Mouse (Mus musculus): Measurements from ENCODE around the gene Lig3. TPM values are rescaled to one million over a fixed set of nuclear protein-coding genes. Genes with fewer than 3 reads are reported as not detected.

Lig3 gene
- total and polyA plus RNA-seq, 3 experiments, result 45.2 to 101 (median 45.7) TPM

GRCm38 (mm10) chr11:82820788-82821456 is 40.0 kb downstream of the Lig3 start:
- TF ChIP-seq UBTF (IDR thresholded peaks at IDR 0.05; ENCODE audit: low read depth, low read length) (no peak), MAZ (IDR thresholded peaks at IDR 0.05; ENCODE audit: low read depth, low read length) (no peak), RCOR1 (conservative IDR thresholded peaks at IDR 0.05; ENCODE audit: low read depth, low read length) (no peak), PAX5 (IDR thresholded peaks at IDR 0.05; ENCODE audit: low read length) (no peak), IRF4 (IDR thresholded peaks at IDR 0.05; ENCODE audit: low read depth, low read length) (no peak), MAX (IDR thresholded peaks at IDR 0.05; ENCODE audit: low read length) (no peak), CTCF (conservative IDR thresholded peaks at IDR 0.05 in 1 of 2, IDR thresholded peaks at IDR 0.05 in 1 of 2; ENCODE audit: low read depth in 2 of 2, low read length in 2 of 2) (no peak), NRF1 (IDR thresholded peaks at IDR 0.05; ENCODE audit: low read depth, low read length) (no peak), TCF12 (IDR thresholded peaks at IDR 0.05; ENCODE audit: low read depth, low read length) (no peak), JUN (IDR thresholded peaks at IDR 0.05; ENCODE audit: insufficient read depth, low read depth, low read length) (no peak), GABPA (IDR thresholded peaks at IDR 0.05; ENCODE audit: insufficient replicate concordance, low read depth, low read length) (no peak)
- no peaks in the 10 kb centered on the region for H3K4me1 ChIP-seq (ENCODE audit: control insufficient read depth in 1 of 2, insufficient read depth in 2 of 2)
- DNase-seq (ENCODE audit: extremely low read depth), result no peak
- no peaks in the 10 kb centered on the region for H3K79me2 ChIP-seq (replicated peaks; ENCODE audit: control insufficient read depth, extremely low read depth, insufficient read depth, poor library complexity, severe bottlenecking)
- H3K9ac ChIP-seq (ENCODE audit: insufficient read depth, low read depth), result no peak overlapping the region
- no peaks in the 10 kb centered on the region for H3K9me3 ChIP-seq (replicated peaks; ENCODE audit: low read length)
- H3K27me3 ChIP-seq (replicated peaks), result no peaks in the 10 kb centered on the region
- no peak overlapping the region for H3K4me2 ChIP-seq (ENCODE audit: insufficient read depth, low read depth, poor library complexity, severe bottlenecking)
- dilution Hi-C loops (cut with MboI; ENCODE audit: extremely low pct_ligation_motif_present, extremely low pct_unique_long_range_greater_than_20kb, low sequenced_read_pairs) (no loop called here), in situ Hi-C loops (cut with MboI; ENCODE audit: low pct_ligation_motif_present, low pct_unique_long_range_greater_than_20kb, low sequenced_read_pairs) (no loop called here)
- H3K36me3 ChIP-seq (replicated peaks in 1 of 2; ENCODE audit: control insufficient read depth in 1 of 2, insufficient read depth in 1 of 2, low read length in 1 of 2), result peaks cover 10 to 20% of the 10 kb centered on the region in 2 experiments
- H3K4me3 ChIP-seq (replicated peaks in 1 of 3; ENCODE audit: low read depth in 2 of 3, low read length in 2 of 3, poor library complexity in 1 of 3), result no peak overlapping the region
- no peak overlapping the region for H3K27ac ChIP-seq (ENCODE audit: insufficient read depth, low read depth)

DNA sequence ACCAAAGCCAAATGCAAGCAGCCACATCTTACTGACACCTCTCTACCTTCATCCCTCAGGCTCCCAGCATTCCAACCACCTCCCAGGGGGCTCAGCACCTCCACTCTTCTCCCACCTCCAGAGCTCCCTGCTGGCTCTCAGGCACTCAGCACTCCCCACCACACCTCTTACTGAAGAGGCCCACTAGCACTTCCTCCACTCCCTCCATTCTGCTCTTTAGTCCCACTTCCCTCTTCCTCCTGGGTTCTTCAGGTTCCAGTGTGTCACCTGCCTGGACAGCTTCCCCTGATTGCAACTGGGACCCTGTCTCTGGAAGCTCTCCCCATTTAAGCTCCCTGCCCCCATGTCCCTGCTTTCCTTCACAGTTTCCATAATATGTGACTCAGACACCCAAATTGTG is 45.9 kb downstream of the Lig3 start:
- Histone ChIP-seq H3K4me2 (ENCODE audit: insufficient read depth, low read depth, poor library complexity, severe bottlenecking) (no peak overlapping the region), H3K36me3 (replicated peaks in 1 of 2; ENCODE audit: control insufficient read depth in 1 of 2, insufficient read depth in 1 of 2, low read length in 1 of 2) (no peaks in the 10 kb centered on the region), H3K9ac (ENCODE audit: insufficient read depth, low read depth) (no peak overlapping the region), H3K79me2 (replicated peaks; ENCODE audit: control insufficient read depth, extremely low read depth, insufficient read depth, poor library complexity, severe bottlenecking) (no peaks in the 10 kb centered on the region; the same call in 1 of the 2 replicates), H3K9me3 (replicated peaks; ENCODE audit: low read length) (no peaks in the 10 kb centered on the region), H3K27me3 (replicated peaks) (no peaks in the 10 kb centered on the region), H3K4me3 (replicated peaks in 1 of 3; ENCODE audit: low read depth in 2 of 3, low read length in 2 of 3, poor library complexity in 1 of 3) (no peak overlapping the region), H3K4me1 (ENCODE audit: control insufficient read depth in 1 of 2, insufficient read depth in 2 of 2) (peaks cover 6 to 28% of the 10 kb centered on the region in 2 experiments; a peak in 3 of 4 replicates), H3K27ac (ENCODE audit: insufficient read depth, low read depth) (no peak overlapping the region)
- TF ChIP-seq MEF2A (IDR thresholded peaks at IDR 0.05; ENCODE audit: borderline replicate concordance, low read depth, low read length) (no peak), NELFE (IDR thresholded peaks at IDR 0.05; ENCODE audit: low read depth, low read length) (no peak), EP300 (IDR thresholded peaks at IDR 0.05; ENCODE audit: low read length) (no peak), HCFC1 (IDR thresholded peaks at IDR 0.05; ENCODE audit: low read depth, low read length) (no peak), E2F4 (IDR thresholded peaks at IDR 0.05; ENCODE audit: insufficient replicate concordance, low read depth, low read length) (no peak), POLR2AphosphoS2 (IDR thresholded peaks at IDR 0.05; ENCODE audit: low read depth, low read length) (no peak), ZNF384 (IDR thresholded peaks at IDR 0.05; ENCODE audit: low read depth, low read length) (no peak), ZKSCAN1 (IDR thresholded peaks at IDR 0.05; ENCODE audit: borderline replicate concordance, low read depth, low read length) (no peak), TCF12 (IDR thresholded peaks at IDR 0.05; ENCODE audit: low read depth, low read length) (no peak)
- in situ Hi-C loops (cut with MboI; ENCODE audit: low pct_ligation_motif_present, low pct_unique_long_range_greater_than_20kb, low sequenced_read_pairs), result no loop called here
- DNase-seq (ENCODE audit: extremely low read depth), result no peak
- dilution Hi-C loops (cut with MboI; ENCODE audit: extremely low pct_ligation_motif_present, extremely low pct_unique_long_range_greater_than_20kb, low sequenced_read_pairs), result no loop called here

All from CH12.LX (cell line).